Mouse (Mus musculus) left cerebral cortex, adult 11 months (tissue): ENCODE measurements around the gene Hspg2.
"Not testable (repeated sequence)": the region's sequence is repeated elsewhere in the genome, so short reads cannot be mapped to it uniquely, and the experiment has no call there.

ENCODE experiments used
- DNase-seq: peaks from one replicate; pipeline ENCODE4 v3.0.0; 2022; ENCODE audit warnings: low spot score

Gene Hspg2

GRCm38 (mm10) chr4:137578181-137578845, 109.7 kb downstream of the Hspg2 start:
- no peak for DNase-seq

- DNase-seq: no peak
Measured at GRCm38 (mm10) chr4:137579789-137580188, 111.2 kb downstream of the Hspg2 start.

GRCm38 (mm10) chr4:137580299-137580698, 111.7 kb downstream of the Hspg2 start:
- DNase-seq: no peak

GRCm38 (mm10) chr4:137581815-137582214, 113.2 kb downstream of the Hspg2 start:
- DNase-seq: no peak

GRCm38 (mm10) chr4:137589095-137589494, 120.5 kb downstream of the Hspg2 start:
- not testable (repeated sequence) for DNase-seq

GRCm38 (mm10) chr4:137589586-137589985, 121.0 kb downstream of the Hspg2 start:
- DNase-seq: no peak

GRCm38 (mm10) chr4:137590961-137591360, 122.4 kb downstream of the Hspg2 start:
- DNase-seq: no peak

- DNase-seq: peak; percentile 98
Measured at GRCm38 (mm10) chr4:137593601-137594495, 125.3 kb downstream of the Hspg2 start, which contains the start of gene Usp48. Gene Usp48, plus strand, starts transcription at chr4:137593755.

- DNase-seq: no peak
Measured at GRCm38 (mm10) chr4:137594496-137595270, 126.1 kb downstream of the Hspg2 start.

- DNase-seq: no peak
Measured at GRCm38 (mm10) chr4:137597098-137597630, 128.6 kb downstream of the Hspg2 start.

GRCm38 (mm10) chr4:137598577-137598976, 130.0 kb downstream of the Hspg2 start:
- DNase-seq: no peak

GRCm38 (mm10) chr4:137603449-137604171, 135.0 kb downstream of the Hspg2 start:
- DNase-seq: no peak

- DNase-seq: no peak
Measured at GRCm38 (mm10) chr4:137607023-137607422, 138.5 kb downstream of the Hspg2 start.

GRCm38 (mm10) chr4:137609281-137609680, 140.7 kb downstream of the Hspg2 start:
- no peak for DNase-seq

- no peak for DNase-seq
Measured at GRCm38 (mm10) chr4:137609702-137610101, 141.1 kb downstream of the Hspg2 start.

GRCm38 (mm10) chr4:137610256-137610655, 141.7 kb downstream of the Hspg2 start:
- DNase-seq: no peak
